Mouse (Mus musculus) forebrain, postnatal 0 days (tissue): ENCODE results near the gene Pomgnt2. TPM values are rescaled to one million over a fixed set of nuclear protein-coding genes. Genes with fewer than 3 reads are reported as not detected.

ENCODE experiments used
- ATAC-seq: fragments of 200-750 bp; cut with Nextera tagmentation; 2 replicates; pipeline ENCODE4 v1.8.0; 2017; ENCODE audit warnings: mild to moderate bottlenecking, moderate library complexity
- DNase-seq: peaks from one replicate; pipeline ENCODE4 v3.0.0-alpha.2; 2015
- H3K27ac ChIP-seq: fragments of 300-500 bp; sonication (generic); 2 replicates; pipeline ENCODE4 v1.5.1; 2014; ENCODE audit warnings: low read depth, mild to moderate bottlenecking, antibody characterized with exemption, low read length, moderate library complexity, mixed read lengths
- H3K27me3 ChIP-seq: fragments of 300-500 bp; sonication (generic); 2 replicates; pipeline ENCODE4 v1.6.1; 2014; ENCODE audit warnings: mild to moderate bottlenecking, low read length, mixed read lengths; ENCODE audit not compliant: insufficient read depth
- H3K36me3 ChIP-seq: fragments of 300-500 bp; sonication (generic); 2 replicates; pipeline ENCODE4 v1.6.1; 2014; ENCODE audit warnings: mild to moderate bottlenecking, moderate library complexity; ENCODE audit not compliant: insufficient read depth
- H3K4me1 ChIP-seq: fragments of 300-500 bp; sonication (generic); 2 replicates; pipeline ENCODE4 v1.6.1; 2014; ENCODE audit warnings: antibody characterized with exemption; ENCODE audit not compliant: insufficient read depth
- H3K4me2 ChIP-seq: fragments of 300-500 bp; sonication (generic); 2 replicates; pipeline ENCODE4 v1.6.1; 2014; ENCODE audit warnings: low read depth, mild to moderate bottlenecking, moderate library complexity
- H3K4me3 ChIP-seq: fragments of 300-500 bp; sonication (generic); 2 replicates; pipeline ENCODE4 v1.5.1; 2014; ENCODE audit warnings: low read depth, low read length, mixed read lengths
- H3K9ac ChIP-seq: fragments of 300-500 bp; sonication (generic); 2 replicates; pipeline ENCODE4 v1.6.1; 2014; ENCODE audit warnings: mild to moderate bottlenecking
- H3K9me3 ChIP-seq: fragments of 300-500 bp; sonication (generic); 2 replicates; pipeline ENCODE4 v1.6.1; 2016; ENCODE audit warnings: low read length
- CTCF ChIP-seq: sonication (generic); IDR thresholded peaks from 2 replicates; pipeline ENCODE4 v1.5.1; 2016; ENCODE audit warnings: antibody characterized with exemption, control low read depth, low read depth
- WGBS: fragments of 180-500 bp; shearing (Covaris S2); extraction: QIAGEN DNeasy Blood & Tissue Kit; methylation state at CpG from one replicate; pipeline ENCODE4 v1.1.7; 2014; 5-methylcytosine and 5-hydroxymethylcytosine counted together
- polyA plus RNA-seq: library from polyadenylated mRNA; unstranded; fragments of >200 nt; fragmentation: Nextera tagmentation; extraction: Ambion mirVana; gene quantifications from 2 replicates; pipeline ENCODE4 v1.2.1, GENCODE M21; 2015
- total RNA-seq: library from RNA; depleted of rRNA; stranded (reverse); fragments of >200 nt; gene quantifications from 2 replicates; pipeline ENCODE4 v1.2.3, GENCODE M21; 2014

Pomgnt2 gene
- total and polyA plus RNA-seq, 2 experiments from 2014 or later: 35.6 to 85.7 TPM

DNA sequence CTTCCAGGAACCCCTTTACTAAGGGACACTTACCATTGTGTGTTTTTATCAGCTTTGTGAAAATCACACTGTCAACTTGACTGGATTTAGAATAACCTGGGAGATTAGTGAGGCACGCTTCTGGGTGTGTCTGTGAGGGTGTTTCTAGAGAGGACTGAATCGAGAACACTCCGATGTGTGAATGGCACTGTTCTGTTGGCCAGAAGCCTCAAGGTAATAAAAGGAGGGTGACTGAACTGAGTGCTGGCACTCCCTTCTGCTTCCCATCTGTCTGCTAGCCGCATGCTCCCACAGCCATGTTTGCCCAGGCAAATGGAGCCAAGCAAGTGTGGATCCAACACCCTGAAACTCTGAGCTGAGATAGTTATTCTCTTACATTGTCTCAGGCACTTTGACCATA lies 1.1 kb upstream of the Pomgnt2 start:
- no peak for TF ChIP-seq CTCF
- H3K4me3 ChIP-seq: no peak overlapping the region
- no peaks in the 10 kb centered on the region for H3K36me3 ChIP-seq

DNA sequence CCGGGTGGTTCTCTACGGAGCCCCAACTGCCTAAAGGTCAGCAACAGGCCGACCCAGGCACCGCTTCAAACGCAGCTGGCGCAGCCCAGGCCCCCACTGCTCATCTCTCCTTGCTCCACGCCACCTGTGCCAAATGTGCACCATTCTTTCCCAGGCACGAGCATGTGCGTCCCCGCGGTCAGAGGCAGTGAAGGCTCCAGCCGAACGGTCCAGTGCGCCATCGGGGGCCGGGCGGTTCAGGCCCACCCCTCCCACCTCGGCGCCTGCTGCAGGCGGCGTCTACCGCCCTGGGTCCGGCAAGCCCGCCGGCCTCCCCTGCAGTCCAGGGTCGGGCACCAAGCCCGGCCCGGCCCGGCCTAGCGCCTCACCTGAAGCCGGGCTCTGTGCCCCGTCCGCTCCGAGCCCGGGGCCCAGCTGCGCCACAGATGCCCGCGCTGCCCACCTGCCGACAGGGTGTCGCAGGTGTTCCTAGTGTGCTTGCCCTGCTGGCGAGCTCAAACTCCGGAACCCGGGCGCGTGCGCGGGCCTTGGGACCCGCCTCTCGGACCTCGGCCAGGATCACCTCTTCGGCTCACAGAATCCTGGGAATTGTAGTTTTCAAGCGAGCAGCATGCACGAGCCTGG lies 1.3 kb downstream of the Pomgnt2 start:
- Histone ChIP-seq H3K27me3 (no peaks in the 10 kb centered on the region), H3K9me3 (no peaks in the 10 kb centered on the region), H3K4me1 (peaks cover 12% of the 10 kb centered on the region; the same call in 1 of the 2 replicates), H3K36me3 (no peaks in the 10 kb centered on the region), H3K4me3 (peak overlapping the region; percentile 89), H3K27ac (no peak overlapping the region; the same call in 1 of the 2 replicates), H3K9ac (peak overlapping the region; percentile 95), H3K4me2 (peak overlapping the region; percentile 83)
- ATAC-seq: peak; percentile 90
- no peak for TF ChIP-seq CTCF
- peak; percentile 90 for DNase-seq
- 1% methylated on average over 52 of the region's 53 CpGs for WGBS

More for the DNA sequence above, 1.1 kb upstream of the Pomgnt2 start:
- ATAC-seq: no peak
- Histone ChIP-seq H3K27ac (no peak overlapping the region), H3K4me2 (no peak overlapping the region), H3K27me3 (no peaks in the 10 kb centered on the region), H3K9ac (no peak overlapping the region), H3K4me1 (peaks cover 12% of the 10 kb centered on the region; the same call in 1 of the 2 replicates), H3K9me3 (no peaks in the 10 kb centered on the region)
- no peak for DNase-seq
- WGBS: 56% methylated on average over 4 of the region's 4 CpGs

DNA sequence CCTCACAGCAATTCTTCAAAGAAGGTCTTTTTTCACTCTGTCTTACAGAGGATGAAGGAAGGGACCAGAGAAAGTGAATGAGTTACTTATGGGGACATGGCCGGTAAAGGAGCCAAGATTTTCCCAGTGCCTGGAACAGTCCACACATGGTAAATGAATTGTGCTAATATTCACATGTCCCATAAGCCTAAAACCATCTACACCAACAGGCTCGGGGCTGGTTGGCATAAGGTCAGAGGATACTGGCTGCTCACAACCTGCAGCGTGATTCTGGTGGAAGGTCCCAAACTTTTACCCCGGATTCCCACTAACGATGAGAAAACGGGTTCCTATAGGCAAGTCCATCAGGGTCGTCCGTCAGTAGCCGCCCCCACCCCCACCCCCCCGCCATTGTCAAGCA lies 1.8 kb downstream of the Pomgnt2 start:
- DNase-seq (no peak), ATAC-seq (no peak)
- peak overlapping the region; percentile 95 for H3K9ac ChIP-seq
- peak overlapping the region; percentile 83 for H3K4me2 ChIP-seq
- H3K9me3 ChIP-seq: no peaks in the 10 kb centered on the region
- no peak for TF ChIP-seq CTCF
- no peak overlapping the region for H3K27ac ChIP-seq
- peak overlapping the region; percentile 89 for H3K4me3 ChIP-seq
- no peaks in the 10 kb centered on the region for H3K27me3 ChIP-seq
- 9% methylated on average over 10 of the region's 10 CpGs for WGBS
- H3K36me3 ChIP-seq: no peaks in the 10 kb centered on the region
- peaks cover 12% of the 10 kb centered on the region; the same call in 1 of the 2 replicates for H3K4me1 ChIP-seq

DNA sequence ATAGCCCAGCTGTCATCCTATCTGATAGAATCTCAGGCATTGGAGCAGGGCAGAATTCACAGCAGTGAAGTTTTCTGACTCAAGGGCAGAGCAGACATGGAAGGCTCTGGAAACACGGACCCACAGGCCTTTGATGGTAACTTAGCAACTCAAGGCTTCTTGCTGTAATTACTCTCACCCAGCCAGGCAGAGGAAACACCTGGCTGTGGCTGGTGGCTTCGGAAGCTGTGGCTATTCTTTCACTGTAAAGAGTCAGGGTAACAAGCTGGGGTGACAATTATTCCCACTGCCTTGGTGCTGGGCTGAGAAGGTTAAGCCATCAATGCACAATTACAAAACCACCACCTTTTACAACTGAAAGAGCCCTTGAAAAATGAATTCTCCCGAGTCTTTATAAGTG lies 3.9 kb downstream of the Pomgnt2 start:
- no peak overlapping the region for H3K9ac ChIP-seq
- no peaks in the 10 kb centered on the region for H3K27me3 ChIP-seq
- TF ChIP-seq CTCF: no peak
- no peaks in the 10 kb centered on the region for H3K9me3 ChIP-seq
- no peaks in the 10 kb centered on the region for H3K36me3 ChIP-seq
- H3K27ac ChIP-seq: no peak overlapping the region
- H3K4me1 ChIP-seq: peaks cover 12% of the 10 kb centered on the region; the same call in 1 of the 2 replicates
- 58% methylated on average over 3 of the region's 3 CpGs for WGBS
- ATAC-seq: no peak
- DNase-seq: no peak
- no peak overlapping the region for H3K4me3 ChIP-seq
- no peak overlapping the region for H3K4me2 ChIP-seq

- no peak overlapping the region for H3K27ac ChIP-seq
- no peaks in the 10 kb centered on the region for H3K36me3 ChIP-seq
- no peaks in the 10 kb centered on the region for H3K27me3 ChIP-seq
- H3K9ac ChIP-seq: no peak overlapping the region
- DNase-seq: peak; percentile 50
- H3K4me3 ChIP-seq: no peak overlapping the region
- ATAC-seq: no peak
- no peak overlapping the region for H3K4me2 ChIP-seq
- no peaks in the 10 kb centered on the region for H3K9me3 ChIP-seq
- WGBS: 56% methylated on average over 5 of the region's 5 CpGs
- peaks cover 12% of the 10 kb centered on the region; the same call in 1 of the 2 replicates for H3K4me1 ChIP-seq
- no peak for TF ChIP-seq CTCF
These were observed 5.9 kb downstream of the Pomgnt2 start for GRCm38 (mm10) chr9:121991041-121991440.

DNA sequence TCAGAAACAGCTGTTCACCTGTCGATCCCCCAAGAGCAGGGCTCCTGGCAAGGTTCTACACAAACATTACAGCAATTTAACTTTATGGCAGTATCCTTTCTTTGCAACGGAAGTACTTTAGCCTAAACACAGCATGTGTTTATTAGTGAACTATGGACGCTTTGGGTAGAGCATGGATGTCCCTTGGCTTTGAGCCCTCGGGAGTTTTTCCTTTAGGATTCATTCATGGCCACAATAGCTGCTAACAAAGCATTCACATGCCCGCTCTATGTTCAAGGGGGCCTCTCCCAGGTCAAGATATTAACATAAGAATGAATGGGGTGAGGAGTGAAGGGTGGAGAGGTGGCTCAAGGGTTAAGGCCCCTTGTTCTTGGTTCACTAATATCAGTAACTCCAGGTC lies 7.4 kb downstream of the Pomgnt2 start:
- no peak for ATAC-seq
- no peak for DNase-seq
- no peak overlapping the region for H3K4me3 ChIP-seq
- H3K9ac ChIP-seq: 0 out of 2 replicates have a peak overlapping the region, but pooled peaks have one; percentile 10
- no peaks in the 10 kb centered on the region for H3K9me3 ChIP-seq
- TF ChIP-seq CTCF: no peak
- H3K36me3 ChIP-seq: no peaks in the 10 kb centered on the region
- H3K27ac ChIP-seq: no peak overlapping the region
- peaks cover 9% of the 10 kb centered on the region; the same call in 1 of the 2 replicates for H3K4me1 ChIP-seq
- whole genome bisulfite sequencing: 23% methylated on average over 5 of the region's 5 CpGs
- no peaks in the 10 kb centered on the region for H3K27me3 ChIP-seq
- H3K4me2 ChIP-seq: no peak overlapping the region

DNA sequence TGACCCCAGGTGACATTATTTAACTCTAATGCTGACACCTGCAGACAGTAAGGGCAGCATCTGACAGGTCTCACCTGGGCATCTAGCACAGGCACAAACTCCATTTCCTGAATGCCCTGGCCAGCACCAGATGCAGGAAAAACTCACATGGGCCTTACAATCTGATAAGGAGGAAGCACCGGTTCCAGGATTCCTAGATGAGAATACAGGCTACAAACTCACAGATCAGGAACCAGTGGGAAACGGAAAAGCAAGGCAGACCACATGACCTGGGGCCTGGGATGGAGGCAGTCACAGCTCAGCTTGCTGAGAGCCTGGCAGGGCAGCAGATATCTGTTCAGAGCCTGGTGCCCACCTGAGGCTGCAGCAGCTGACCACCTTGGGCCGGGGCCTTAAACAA lies 8.0 kb downstream of the Pomgnt2 start:
- no peak overlapping the region for H3K4me2 ChIP-seq
- no peak overlapping the region for H3K9ac ChIP-seq
- 0 out of 2 replicates have a peak, but pooled peaks cover 3% of the 10 kb centered on the region for H3K4me1 ChIP-seq
- no peak for TF ChIP-seq CTCF
- no peaks in the 10 kb centered on the region for H3K27me3 ChIP-seq
- H3K27ac ChIP-seq: no peak overlapping the region
- DNase-seq: no peak
- WGBS: 77% methylated on average over 3 of the region's 3 CpGs
- H3K9me3 ChIP-seq: no peaks in the 10 kb centered on the region
- H3K4me3 ChIP-seq: no peak overlapping the region
- no peaks in the 10 kb centered on the region for H3K36me3 ChIP-seq
- no peak for ATAC-seq
